Mouse (Mus musculus): Measurements from ENCODE around the gene Cir1. TPM values are rescaled to one million over a fixed set of nuclear protein-coding genes. Genes with fewer than 3 reads are reported as not detected.

Cir1 gene
- total and polyA plus RNA-seq, 3 experiments: 3.8 to 14.3 (median 5.2) TPM

DNA sequence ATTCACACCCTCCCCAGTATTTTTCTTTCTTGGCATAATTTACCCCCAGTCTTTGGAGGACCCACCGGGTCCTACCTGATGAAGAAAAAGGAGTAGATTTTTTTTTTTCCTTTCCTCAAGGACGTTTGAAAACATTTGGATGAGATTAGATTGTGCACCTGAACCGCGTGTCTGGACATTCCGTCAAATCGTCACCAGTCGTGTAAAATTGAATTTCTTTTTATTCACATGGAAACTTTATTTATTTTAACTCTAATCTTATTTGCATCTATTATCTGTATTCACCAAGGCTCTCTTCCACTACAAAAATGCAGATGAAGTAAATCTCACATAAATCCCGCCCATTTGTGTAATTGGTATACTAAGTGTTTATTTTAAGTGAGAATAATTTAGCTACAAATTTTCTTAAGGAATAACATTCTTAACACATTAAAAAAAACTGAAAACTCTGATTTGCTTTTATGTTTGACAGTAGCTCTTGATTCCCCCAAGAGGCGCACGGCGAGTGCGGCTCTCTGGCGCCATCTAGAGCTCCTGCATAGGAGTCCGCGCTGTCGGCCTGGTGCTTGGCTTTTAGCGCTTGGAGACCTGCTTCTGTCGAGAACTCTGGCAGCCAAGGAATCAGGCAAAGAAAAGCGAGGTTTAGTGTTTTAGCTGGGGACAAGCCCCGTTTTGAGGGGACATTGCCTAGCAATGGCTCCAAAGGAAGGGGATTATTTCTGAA lies 34.2 kb downstream of the Cir1 start:
- H3K27me3 ChIP-seq (replicated peaks): peaks cover 31% of the 10 kb centered on the region
- no peaks in the 10 kb centered on the region for H3K79me2 ChIP-seq (replicated peaks; ENCODE audit: control insufficient read depth, extremely low read depth, insufficient read depth, poor library complexity, severe bottlenecking)
- H3K4me1 ChIP-seq (ENCODE audit: control insufficient read depth in 1 of 2, insufficient read depth in 2 of 2): peaks cover 0 to 5% of the 10 kb centered on the region in 2 experiments; a peak in 1 of 4 replicates
- peak overlapping the region in 1 of 3 experiments; percentile 15 for H3K4me3 ChIP-seq (replicated peaks in 1 of 3; ENCODE audit: low read depth in 2 of 3, low read length in 2 of 3, poor library complexity in 1 of 3)
- peak overlapping the region; percentile 56 for H3K4me2 ChIP-seq (ENCODE audit: insufficient read depth, low read depth, poor library complexity, severe bottlenecking)
- dilution Hi-C loops (cut with MboI; ENCODE audit: extremely low pct_ligation_motif_present, extremely low pct_unique_long_range_greater_than_20kb, low sequenced_read_pairs) (no loop called here), in situ Hi-C loops (cut with MboI; ENCODE audit: low pct_ligation_motif_present, low pct_unique_long_range_greater_than_20kb, low sequenced_read_pairs) (loop anchor here (25.0 kb wide), 2 partner anchors 316 to 641 kb away; no protein-coding TSS in a partner anchor)
- H3K36me3 ChIP-seq (replicated peaks in 1 of 2; ENCODE audit: control insufficient read depth in 1 of 2, insufficient read depth in 1 of 2, low read length in 1 of 2): no peaks in the 10 kb centered on the region
- no peak for TF ChIP-seq PAX5 (IDR thresholded peaks at IDR 0.05; ENCODE audit: low read length)
- TF ChIP-seq SMC3 (IDR thresholded peaks at IDR 0.05; ENCODE audit: low read depth, low read length): peak; percentile 84
- no peak for TF ChIP-seq USF1 (IDR thresholded peaks at IDR 0.05; ENCODE audit: low read depth, low read length)
- TF ChIP-seq MYC (IDR thresholded peaks at IDR 0.05; ENCODE audit: low read depth, low read length): 0 out of 2 replicates have a peak, but pooled peaks have one; percentile 34
- TF ChIP-seq CTCF (conservative IDR thresholded peaks at IDR 0.05 in 1 of 2, IDR thresholded peaks at IDR 0.05 in 1 of 2; ENCODE audit: low read depth in 2 of 2, low read length in 2 of 2): peak; percentile 61 to 96
- TF ChIP-seq CHD2 (IDR thresholded peaks at IDR 0.05; ENCODE audit: low read length): no peak
- peak; percentile 97 for TF ChIP-seq RAD21 (IDR thresholded peaks at IDR 0.05; ENCODE audit: low read depth, low read length)
- TF ChIP-seq ZC3H11A (IDR thresholded peaks at IDR 0.05; ENCODE audit: low read depth, low read length): peak; percentile 60
- TF ChIP-seq ZNF384 (IDR thresholded peaks at IDR 0.05; ENCODE audit: low read depth, low read length): peak; percentile 37; the same call in 1 of the 2 replicates
- TF ChIP-seq ZMIZ1 (IDR thresholded peaks at IDR 0.05; ENCODE audit: low read depth, low read length): no peak
- H3K9me3 ChIP-seq (replicated peaks; ENCODE audit: low read length): peaks cover 7% of the 10 kb centered on the region
- peak; percentile 76 for DNase-seq (ENCODE audit: extremely low read depth)
- H3K9ac ChIP-seq (ENCODE audit: insufficient read depth, low read depth): no peak overlapping the region
- H3K27ac ChIP-seq (ENCODE audit: insufficient read depth, low read depth): no peak overlapping the region

DNA sequence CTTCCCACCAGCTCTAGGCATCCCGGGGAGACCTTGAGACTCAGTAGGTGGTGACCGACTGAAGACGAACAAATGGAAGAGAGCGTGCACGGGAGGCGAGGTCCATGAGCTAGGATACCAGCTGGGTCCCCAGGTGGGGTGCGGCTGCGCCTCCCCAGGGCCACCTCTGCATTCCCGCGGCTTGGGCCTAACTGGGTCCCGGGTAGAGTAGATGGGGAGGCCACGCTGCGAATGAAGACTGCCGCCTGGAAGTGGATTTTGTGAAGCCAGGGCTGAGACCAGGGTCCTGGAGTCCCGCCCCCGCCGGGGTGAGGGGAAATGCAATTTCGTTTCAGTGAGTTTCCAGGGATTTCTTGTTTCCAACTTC lies 34.8 kb downstream of the Cir1 start:
- H3K4me2 ChIP-seq (ENCODE audit: insufficient read depth, low read depth, poor library complexity, severe bottlenecking): no peak overlapping the region
- H3K9me3 ChIP-seq (replicated peaks; ENCODE audit: low read length): peaks cover 13% of the 10 kb centered on the region
- no peak overlapping the region for H3K4me3 ChIP-seq (replicated peaks in 1 of 3; ENCODE audit: low read depth in 2 of 3, low read length in 2 of 3, poor library complexity in 1 of 3)
- dilution Hi-C loops (cut with MboI; ENCODE audit: extremely low pct_ligation_motif_present, extremely low pct_unique_long_range_greater_than_20kb, low sequenced_read_pairs) (no loop called here), in situ Hi-C loops (cut with MboI; ENCODE audit: low pct_ligation_motif_present, low pct_unique_long_range_greater_than_20kb, low sequenced_read_pairs) (loop anchor here (25.0 kb wide), 2 partner anchors 315 to 640 kb away; no protein-coding TSS in a partner anchor)
- no peak overlapping the region for H3K9ac ChIP-seq (ENCODE audit: insufficient read depth, low read depth)
- no peak overlapping the region for H3K27ac ChIP-seq (ENCODE audit: insufficient read depth, low read depth)
- no peaks in the 10 kb centered on the region for H3K79me2 ChIP-seq (replicated peaks; ENCODE audit: control insufficient read depth, extremely low read depth, insufficient read depth, poor library complexity, severe bottlenecking)
- DNase-seq (ENCODE audit: extremely low read depth): no peak
- peaks cover 31% of the 10 kb centered on the region for H3K27me3 ChIP-seq (replicated peaks)
- peaks cover 0 to 5% of the 10 kb centered on the region in 2 experiments; a peak in 1 of 4 replicates for H3K4me1 ChIP-seq (ENCODE audit: control insufficient read depth in 1 of 2, insufficient read depth in 2 of 2)
- H3K36me3 ChIP-seq (replicated peaks in 1 of 2; ENCODE audit: control insufficient read depth in 1 of 2, insufficient read depth in 1 of 2, low read length in 1 of 2): no peaks in the 10 kb centered on the region
- TF ChIP-seq MYC (IDR thresholded peaks at IDR 0.05; ENCODE audit: low read depth, low read length) (no peak), RCOR1 (conservative IDR thresholded peaks at IDR 0.05; ENCODE audit: low read depth, low read length) (no peak), CHD1 (IDR thresholded peaks at IDR 0.05; ENCODE audit: low read depth, low read length) (no peak), UBTF (IDR thresholded peaks at IDR 0.05; ENCODE audit: low read depth, low read length) (no peak), IRF4 (IDR thresholded peaks at IDR 0.05; ENCODE audit: low read depth, low read length) (no peak), GABPA (IDR thresholded peaks at IDR 0.05; ENCODE audit: insufficient replicate concordance, low read depth, low read length) (no peak), JUND (conservative IDR thresholded peaks at IDR 0.05; ENCODE audit: low read depth, low read length) (no peak), USF1 (IDR thresholded peaks at IDR 0.05; ENCODE audit: low read depth, low read length) (no peak), USF2 (conservative IDR thresholded peaks at IDR 0.05; ENCODE audit: low read depth, low read length) (no peak), CTCF (conservative IDR thresholded peaks at IDR 0.05 in 1 of 2, IDR thresholded peaks at IDR 0.05 in 1 of 2; ENCODE audit: low read depth in 2 of 2, low read length in 2 of 2) (no peak), ZKSCAN1 (IDR thresholded peaks at IDR 0.05; ENCODE audit: borderline replicate concordance, low read depth, low read length) (no peak)

All from CH12.LX (cell line).